Mouse (Mus musculus) cerebellum, postnatal 25 days (tissue): ENCODE data around the gene Hist1h4k.
A peak's percentile ranks its signal among the peaks of the same experiment; 100 is the strongest.
"Not testable (repeated sequence)": the region's sequence is repeated elsewhere in the genome, so short reads cannot be mapped to it uniquely, and the experiment has no call there.

Source experiments
- DNase-seq, 2 experiments: peaks; one replicate each; pipeline ENCODE4 v3.0.0; 2021; ENCODE audit warnings: mixed read lengths in 2 of 2

The Hist1h4k gene

GRCm38 (mm10) chr13:21750159-21751017, at the start of gene Hist1h4k:
Hist1h4k (minus strand) TSS chr13:21750505.
- peak; percentile 95 for DNase-seq

DNA sequence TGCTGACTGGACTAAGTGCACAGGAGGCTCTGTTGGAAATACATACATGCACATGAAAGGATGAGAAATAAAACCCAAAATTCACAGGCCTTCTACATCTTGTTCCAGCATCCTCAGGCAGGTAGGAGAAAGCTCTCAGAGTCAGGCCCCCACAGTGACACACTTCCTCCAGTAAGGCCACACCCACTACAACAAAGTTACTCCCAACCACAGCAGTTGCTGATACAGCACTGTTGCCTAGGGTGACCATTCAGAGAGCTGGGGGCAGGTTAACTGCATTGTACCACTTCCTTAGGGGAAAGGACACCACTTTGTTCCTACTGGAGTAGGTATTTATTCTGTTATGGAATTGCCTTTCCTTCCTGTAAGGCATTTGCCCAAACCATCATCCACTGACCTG, 46.9 kb upstream of the Hist1h4k start:
- not testable (repeated sequence) for DNase-seq

GRCm38 (mm10) chr13:21795584-21795983, 45.3 kb upstream of the Hist1h4k start:
- no peak for DNase-seq

DNA sequence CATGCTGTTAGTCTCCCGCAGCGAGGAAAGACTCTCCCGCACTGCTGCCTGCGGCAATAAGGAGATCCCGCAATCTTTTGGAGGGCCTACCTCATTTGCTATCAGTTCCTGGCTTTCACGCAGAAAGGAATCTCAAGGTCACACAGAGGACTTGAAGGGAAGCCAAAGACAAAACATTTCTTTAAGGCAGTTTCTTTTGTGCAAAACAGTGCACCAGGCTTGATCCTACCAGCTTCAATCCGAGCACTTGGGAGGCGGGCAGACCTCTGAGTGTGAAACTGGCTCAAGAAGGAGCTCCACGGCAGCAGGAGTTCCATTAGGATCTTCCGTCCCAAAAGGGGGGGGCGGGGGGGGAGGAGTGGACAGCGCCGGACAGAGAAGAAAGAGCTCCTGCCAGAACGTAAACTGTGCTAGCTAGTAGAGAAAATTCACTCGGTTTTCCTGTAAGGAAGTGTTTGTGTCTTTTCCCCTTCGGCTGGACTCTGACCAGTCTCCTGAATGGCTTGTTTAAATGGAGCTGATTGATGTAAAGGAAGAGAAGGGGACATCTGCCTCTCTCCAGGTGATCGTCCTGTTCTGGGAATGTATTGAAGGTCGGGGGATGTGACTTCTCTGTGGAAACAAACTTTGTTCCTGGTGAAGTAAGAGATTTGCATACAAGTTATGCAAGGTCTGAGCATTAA, 40.4 kb upstream of the Hist1h4k start:
- DNase-seq, result no peak

GRCm38 (mm10) chr13:21789925-21790324, 39.6 kb upstream of the Hist1h4k start:
- DNase-seq, result no peak

- DNase-seq, result no peak
Measured at GRCm38 (mm10) chr13:21787760-21788593, 37.7 kb upstream of the Hist1h4k start.

- peak; percentile 85 to 87 for DNase-seq
Measured at GRCm38 (mm10) chr13:21786899-21787629, 36.8 kb upstream of the Hist1h4k start, which contains the start of the genes Hist1h2an and Hist1h2bp. Hist1h2an (minus strand) TSS chr13:21787218. Hist1h2bp (plus strand) TSS chr13:21787461.

DNA sequence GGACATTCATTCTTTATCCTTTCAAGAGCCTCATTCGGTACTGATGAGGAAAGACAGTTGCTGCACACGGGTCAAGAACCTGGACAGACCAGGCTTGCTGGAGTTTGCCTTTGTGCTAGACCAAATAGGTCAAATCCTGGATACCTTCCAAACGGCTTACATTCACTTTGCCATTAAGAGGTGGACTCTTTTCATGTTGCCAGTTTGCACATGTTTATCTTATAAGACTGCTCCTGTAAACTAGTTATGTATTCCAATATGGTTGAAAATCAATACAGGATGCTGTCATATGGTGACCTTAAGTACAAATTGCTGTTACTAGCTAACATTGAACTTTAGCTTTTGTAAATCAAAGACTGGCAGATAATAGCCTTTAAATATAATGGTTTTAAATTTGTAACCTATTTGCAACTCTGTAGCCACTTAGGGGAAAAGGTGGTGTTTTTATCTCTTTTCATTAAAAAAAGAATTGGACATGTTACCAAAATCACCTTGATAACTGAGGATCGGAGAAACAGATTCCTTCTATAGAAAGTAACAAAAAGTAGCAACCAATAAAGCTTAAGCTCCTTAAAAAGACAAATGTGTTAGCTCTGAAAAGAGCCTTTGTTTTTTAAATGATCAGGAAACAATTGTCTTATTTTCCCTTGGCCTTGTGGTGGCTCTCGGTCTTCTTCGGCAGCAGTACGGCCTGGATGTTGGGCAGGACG, 36.0 kb upstream of the Hist1h4k start:
- DNase-seq, result peak in 1 of 2 experiments; percentile 15

- DNase-seq, result no peak
Measured at GRCm38 (mm10) chr13:21784311-21784710, 34.0 kb upstream of the Hist1h4k start.

GRCm38 (mm10) chr13:21783734-21784161, 33.4 kb upstream of the Hist1h4k start:
- peak in 1 of 2 experiments; percentile 25 for DNase-seq

- peak; percentile 59 to 60 for DNase-seq
Measured at GRCm38 (mm10) chr13:21783255-21783617, 32.9 kb upstream of the Hist1h4k start, which contains the start of gene Hist1h3i. Hist1h3i (minus strand) TSS chr13:21783370.

DNA sequence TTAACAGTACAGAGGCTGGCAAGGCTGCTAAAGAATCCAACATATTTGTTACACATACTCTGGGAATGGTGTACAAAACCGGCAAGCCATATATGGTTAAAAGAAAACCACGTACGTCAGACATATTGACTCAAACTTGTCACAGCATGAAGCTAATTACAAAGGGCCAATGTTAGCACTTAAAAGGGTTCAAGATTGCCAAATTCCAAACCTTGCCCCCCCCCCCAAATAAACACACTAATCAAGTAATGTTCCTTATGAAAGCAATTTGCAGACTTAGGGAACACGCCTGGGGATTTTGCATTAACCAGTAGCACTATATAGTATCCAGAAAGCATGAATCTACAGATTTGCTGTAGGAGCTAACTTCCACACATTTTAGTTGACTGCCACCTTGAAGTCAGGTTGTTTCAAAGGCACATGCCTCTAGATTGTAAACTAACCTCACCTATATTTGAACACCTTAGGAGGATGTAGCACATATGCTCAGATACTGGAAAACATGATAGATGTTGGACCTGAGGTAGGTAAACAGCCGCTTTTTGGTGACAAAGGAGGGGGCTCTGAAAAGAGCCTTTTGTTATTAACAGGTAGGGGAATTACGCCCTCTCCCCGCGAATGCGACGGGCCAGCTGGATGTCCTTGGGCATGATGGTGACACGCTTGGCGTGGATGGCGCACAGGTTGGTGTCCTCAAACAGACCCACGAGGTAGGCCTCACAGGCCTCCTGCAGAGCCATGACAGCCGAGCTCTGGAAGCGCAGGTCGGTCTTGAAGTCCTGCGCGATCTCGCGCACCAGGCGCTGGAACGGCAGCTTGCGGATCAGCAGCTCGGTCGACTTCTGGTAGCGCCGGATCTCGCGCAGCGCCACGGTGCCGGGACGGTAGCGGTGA, 32.3 kb upstream of the Hist1h4k start:
- peak; percentile 22 to 34 for DNase-seq

DNA sequence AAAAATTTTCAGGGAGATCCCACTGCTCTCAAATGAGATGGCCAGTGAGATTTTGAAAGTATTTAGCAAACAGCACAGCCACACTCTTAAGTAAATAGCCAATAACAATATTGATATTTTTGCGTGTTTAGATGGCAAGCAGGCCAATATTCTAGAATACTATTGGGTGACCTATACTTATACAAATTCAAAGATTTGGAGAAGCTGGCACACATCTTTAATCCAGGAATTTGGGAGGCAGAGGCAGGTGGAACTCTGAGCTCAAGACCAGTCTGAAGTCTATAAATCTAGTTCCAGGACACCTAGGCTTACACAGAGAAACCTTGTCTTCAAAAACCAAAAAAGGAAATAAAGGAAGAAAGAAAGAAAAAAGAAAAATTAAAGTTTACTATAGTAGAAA, 31.3 kb upstream of the Hist1h4k start:
- no peak for DNase-seq

DNA sequence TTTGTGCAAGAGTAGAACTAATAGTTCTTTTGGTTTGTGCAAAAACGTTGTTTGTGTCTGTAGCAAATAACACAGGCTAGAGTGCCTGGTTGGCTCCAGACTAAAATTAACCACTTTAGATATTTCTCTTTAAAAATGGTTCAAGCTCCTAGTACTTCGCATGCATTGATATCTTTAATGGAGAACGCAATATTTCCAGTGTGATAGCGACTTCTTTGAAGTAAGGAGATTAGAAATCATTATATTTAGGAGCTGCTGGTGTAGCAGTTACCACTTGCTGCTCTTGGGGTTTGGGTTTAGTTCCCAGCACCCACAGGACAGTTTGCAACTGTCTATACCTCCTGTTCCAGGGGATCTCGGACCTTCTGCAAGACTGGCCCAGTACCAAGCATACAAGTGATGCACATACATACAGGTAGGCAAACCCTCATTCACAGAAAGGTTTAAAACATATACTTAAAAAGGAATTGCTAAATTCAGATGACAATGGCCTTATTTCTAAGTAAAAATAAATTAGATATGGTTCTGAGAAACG, 30.8 kb upstream of the Hist1h4k start:
- DNase-seq, result no peak

GRCm38 (mm10) chr13:21779767-21780731, 29.7 kb upstream of the Hist1h4k start, which contains the start of gene Hist1h1b:
Hist1h1b (minus strand) TSS chr13:21780625.
- peak; percentile 76 to 83 for DNase-seq

DNA sequence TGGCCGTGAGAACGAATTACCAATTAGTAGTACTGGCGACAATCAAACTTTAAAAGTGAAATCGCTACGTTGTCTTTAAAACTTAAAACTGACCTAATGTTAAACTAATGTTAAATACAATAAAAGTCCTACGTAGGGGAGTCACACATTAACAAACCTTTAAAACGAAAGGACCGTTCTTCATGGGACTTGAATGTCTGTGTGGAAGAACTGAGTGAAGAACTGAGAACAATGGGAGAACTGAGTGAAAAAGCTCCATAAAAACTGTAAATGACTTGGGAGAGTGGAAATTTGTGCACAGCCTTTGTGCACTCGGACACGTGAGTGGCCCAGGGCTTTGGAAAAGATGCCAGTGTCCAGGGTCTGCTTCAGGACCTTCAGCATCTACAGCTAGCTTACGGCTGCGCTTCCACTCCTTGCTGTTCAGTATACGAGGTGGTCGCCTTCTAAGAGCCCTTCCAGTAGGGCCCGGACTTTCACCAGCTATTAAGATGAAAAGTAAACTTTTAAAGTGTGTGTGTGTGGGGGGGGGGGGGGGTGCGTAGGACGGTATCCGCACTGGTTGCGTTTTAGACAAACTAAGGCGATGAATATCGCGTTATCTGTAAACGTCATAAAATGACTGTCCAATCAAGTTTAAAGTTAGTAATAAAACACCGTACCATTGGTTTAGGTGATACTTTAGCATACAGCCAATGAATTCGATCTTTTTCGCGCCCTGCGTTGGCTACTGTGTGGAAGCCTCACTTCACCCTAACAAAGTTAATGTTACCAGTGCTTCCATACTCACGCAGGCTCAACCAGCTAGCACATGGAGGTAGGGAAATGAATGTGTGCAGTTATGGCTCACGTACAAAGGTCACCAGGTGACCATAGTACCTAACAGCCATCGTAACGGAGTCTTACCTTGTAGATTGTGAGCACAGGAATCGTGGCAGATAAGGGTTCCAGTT, 28.8 kb upstream of the Hist1h4k start:
- peak; percentile 68 to 73 for DNase-seq

GRCm38 (mm10) chr13:21755707-21756106, 5.4 kb upstream of the Hist1h4k start:
- no peak for DNase-seq
